Mouse (Mus musculus): Measurements from ENCODE around the gene Npr1. TPM values are rescaled to one million over a fixed set of nuclear protein-coding genes. Genes with fewer than 3 reads are reported as not detected.
A peak's percentile ranks its signal among the peaks of the same experiment; 100 is the strongest.

Gene Npr1
- polyA plus RNA-seq, 1 experiment: 10.6 TPM

DNA sequence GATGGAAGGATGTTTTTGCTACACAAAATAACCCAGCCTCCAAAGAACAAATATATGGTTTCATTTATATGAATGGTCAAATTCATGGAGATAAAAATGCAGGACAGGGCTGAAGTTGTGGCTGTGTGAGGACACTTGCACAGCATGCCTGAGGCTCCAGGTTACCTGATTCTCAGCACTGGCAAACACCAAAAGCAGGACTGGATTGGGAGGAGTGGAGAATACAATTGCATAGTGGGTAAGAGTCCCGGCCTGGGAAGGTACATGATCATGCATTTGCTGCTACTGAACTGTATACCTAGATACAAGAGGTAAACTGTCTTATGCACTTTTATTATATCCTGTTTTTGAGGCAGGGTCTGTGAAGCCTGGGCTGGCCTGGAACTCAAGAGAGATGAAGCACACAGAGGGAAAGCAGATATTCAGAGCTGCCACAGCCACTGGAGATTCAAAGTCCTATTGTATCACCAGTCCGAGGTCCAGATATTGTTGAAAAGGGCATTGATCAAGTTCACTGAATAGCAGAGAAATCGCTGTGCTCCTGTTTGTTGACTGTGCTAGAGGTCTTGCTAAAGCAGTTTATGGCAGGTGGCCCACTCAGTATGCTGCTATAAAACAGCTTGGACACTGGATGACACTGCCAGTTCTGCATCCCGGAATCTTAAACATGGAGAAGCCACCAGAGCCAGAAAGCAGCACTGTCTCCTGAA is 28.3 kb upstream of the Npr1 start:
- TF ChIP-seq CTCF (IDR thresholded peaks at IDR 0.05; ENCODE audit: control insufficient read depth, insufficient read depth, low read length) (no peak), POLR2A (IDR thresholded peaks at IDR 0.05; ENCODE audit: borderline replicate concordance, control insufficient read depth, low read depth, low read length) (no peak)
- H3K4me3 ChIP-seq (replicated peaks; ENCODE audit: control insufficient read depth, low read depth, low read length): no peak overlapping the region
- WGBS: 82% methylated on average over 4 of the region's 4 CpGs
- no peak overlapping the region for H3K27ac ChIP-seq (ENCODE audit: control insufficient read depth, insufficient read depth, low read depth, low read length, poor library complexity)
- H3K4me1 ChIP-seq (ENCODE audit: control insufficient read depth, insufficient read depth, low read length): no peaks in the 10 kb centered on the region

DNA sequence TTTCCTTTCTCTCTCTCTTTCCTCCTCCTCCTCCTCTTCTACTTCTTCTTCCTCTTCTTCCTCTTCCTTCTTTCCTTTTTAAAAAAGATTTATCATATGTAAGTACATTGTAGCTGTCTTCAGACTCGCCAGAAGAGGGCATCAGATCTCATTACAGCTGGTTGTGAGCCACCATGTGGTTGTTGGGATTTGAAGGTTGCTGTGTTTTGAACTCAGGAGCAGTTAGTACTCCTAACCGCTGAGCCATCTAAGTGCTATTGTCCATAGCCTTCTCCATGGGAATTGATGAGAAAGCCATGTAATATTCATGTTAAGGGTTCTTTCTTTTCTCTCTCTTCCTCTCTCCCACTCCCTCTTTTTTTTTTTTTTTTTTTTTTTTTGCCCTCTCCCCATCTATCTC is 25.7 kb upstream of the Npr1 start:
- Histone ChIP-seq H3K4me1 (ENCODE audit: control insufficient read depth, insufficient read depth, low read length) (no peaks in the 10 kb centered on the region), H3K4me3 (replicated peaks; ENCODE audit: control insufficient read depth, low read depth, low read length) (no peak overlapping the region), H3K27ac (ENCODE audit: control insufficient read depth, insufficient read depth, low read depth, low read length, poor library complexity) (no peak overlapping the region)
- WGBS: 33% methylated on average over 2 of the region's 2 CpGs
- TF ChIP-seq POLR2A (IDR thresholded peaks at IDR 0.05; ENCODE audit: borderline replicate concordance, control insufficient read depth, low read depth, low read length) (no peak), CTCF (IDR thresholded peaks at IDR 0.05; ENCODE audit: control insufficient read depth, insufficient read depth, low read length) (no peak)

DNA sequence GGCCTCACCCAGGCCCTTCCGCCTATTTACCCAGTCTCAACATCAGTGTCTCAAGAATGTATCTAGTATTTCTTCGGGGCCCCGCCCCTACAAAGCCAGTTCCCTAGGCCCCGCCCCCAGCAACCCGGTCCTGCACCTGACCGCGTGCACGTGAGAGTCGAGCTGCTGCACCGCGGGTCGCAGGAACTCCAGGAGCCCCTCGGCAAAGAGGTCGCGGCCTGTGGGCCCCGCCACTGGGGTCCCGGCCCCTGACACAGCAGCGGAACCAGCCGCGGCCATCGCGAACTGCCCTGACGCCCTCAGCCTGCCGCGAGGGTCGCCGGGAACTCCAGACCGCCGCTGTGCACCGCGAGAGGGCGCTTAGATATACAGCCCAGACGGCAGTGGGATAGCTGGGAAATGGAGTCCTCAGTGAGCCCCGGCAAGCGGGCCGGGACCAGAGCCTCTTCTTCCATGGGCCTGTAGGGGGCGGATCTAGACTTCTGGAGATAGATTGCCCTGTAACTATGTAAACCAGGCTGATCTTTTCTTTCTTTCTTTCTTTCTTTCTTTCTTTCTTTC is 25.1 kb upstream of the Npr1 start, which contains the start of gene Snapin:
TSS of gene Snapin (minus strand) at position 338 of the 561 bp plus-strand sequence.
- peak within 1 kb of the TSS; percentile 91 for H3K4me3 ChIP-seq (replicated peaks; ENCODE audit: control insufficient read depth, low read depth, low read length)
- peak within 1 kb of the TSS; percentile 92 for H3K27ac ChIP-seq (ENCODE audit: control insufficient read depth, insufficient read depth, low read depth, low read length, poor library complexity)
- TF ChIP-seq POLR2A (IDR thresholded peaks at IDR 0.05; ENCODE audit: borderline replicate concordance, control insufficient read depth, low read depth, low read length): peak; percentile 63; the same call in 1 of the 2 replicates
- peak; percentile 85 for TF ChIP-seq CTCF (IDR thresholded peaks at IDR 0.05; ENCODE audit: control insufficient read depth, insufficient read depth, low read length)
- under 1% methylated on average over 37 of the region's 37 CpGs for WGBS
- H3K4me1 ChIP-seq (ENCODE audit: control insufficient read depth, insufficient read depth, low read length): no peaks in the 10 kb centered on the region

DNA sequence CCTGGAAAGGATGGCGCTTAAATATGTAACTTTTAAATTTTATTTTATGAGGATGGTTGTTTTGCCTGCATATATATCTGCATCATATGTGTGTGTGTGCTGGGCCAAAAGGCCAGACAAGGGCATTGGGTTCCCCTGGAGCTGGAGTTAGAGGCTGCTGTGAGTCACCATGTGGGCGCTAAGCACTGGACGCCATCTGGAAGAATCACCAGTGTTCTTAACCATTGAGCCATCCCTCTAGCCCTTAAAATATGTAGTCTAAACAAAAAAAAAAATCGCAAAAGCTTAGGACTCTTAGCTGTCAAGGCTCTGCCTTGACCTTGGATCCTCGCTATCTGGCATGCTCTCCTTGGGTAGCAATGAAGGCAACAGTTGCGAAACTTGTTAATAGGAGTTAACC is 22.9 kb upstream of the Npr1 start:
- WGBS: 89% methylated on average over 6 of the region's 6 CpGs
- Histone ChIP-seq H3K27ac (ENCODE audit: control insufficient read depth, insufficient read depth, low read depth, low read length, poor library complexity) (no peak overlapping the region), H3K4me3 (replicated peaks; ENCODE audit: control insufficient read depth, low read depth, low read length) (no peak overlapping the region), H3K4me1 (ENCODE audit: control insufficient read depth, insufficient read depth, low read length) (no peaks in the 10 kb centered on the region)
- TF ChIP-seq POLR2A (IDR thresholded peaks at IDR 0.05; ENCODE audit: borderline replicate concordance, control insufficient read depth, low read depth, low read length) (no peak), CTCF (IDR thresholded peaks at IDR 0.05; ENCODE audit: control insufficient read depth, insufficient read depth, low read length) (no peak)

DNA sequence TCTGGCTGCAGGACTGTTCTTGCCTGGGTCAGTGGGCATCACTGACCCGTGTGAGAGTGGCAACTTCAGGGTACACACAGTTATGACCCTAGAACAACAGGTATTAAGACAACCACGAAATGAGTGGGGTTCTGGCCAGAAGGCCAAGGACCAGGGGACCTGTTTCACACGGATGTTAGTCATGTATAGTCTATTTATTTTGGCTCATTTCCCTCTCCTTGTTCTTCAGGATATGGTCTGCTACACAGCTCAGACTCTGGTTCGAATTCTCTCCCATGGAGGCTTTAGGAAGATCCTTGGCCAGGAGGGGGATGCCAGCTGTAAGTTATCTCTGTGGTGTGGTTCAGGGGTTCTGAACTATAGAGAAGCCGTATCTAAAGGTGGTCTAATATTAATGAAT is 21.3 kb upstream of the Npr1 start:
- TF ChIP-seq POLR2A (IDR thresholded peaks at IDR 0.05; ENCODE audit: borderline replicate concordance, control insufficient read depth, low read depth, low read length) (no peak), CTCF (IDR thresholded peaks at IDR 0.05; ENCODE audit: control insufficient read depth, insufficient read depth, low read length) (no peak)
- WGBS: 83% methylated on average over 5 of the region's 5 CpGs
- Histone ChIP-seq H3K27ac (ENCODE audit: control insufficient read depth, insufficient read depth, low read depth, low read length, poor library complexity) (no peak overlapping the region), H3K4me1 (ENCODE audit: control insufficient read depth, insufficient read depth, low read length) (no peaks in the 10 kb centered on the region), H3K4me3 (replicated peaks; ENCODE audit: control insufficient read depth, low read depth, low read length) (no peak overlapping the region)

DNA sequence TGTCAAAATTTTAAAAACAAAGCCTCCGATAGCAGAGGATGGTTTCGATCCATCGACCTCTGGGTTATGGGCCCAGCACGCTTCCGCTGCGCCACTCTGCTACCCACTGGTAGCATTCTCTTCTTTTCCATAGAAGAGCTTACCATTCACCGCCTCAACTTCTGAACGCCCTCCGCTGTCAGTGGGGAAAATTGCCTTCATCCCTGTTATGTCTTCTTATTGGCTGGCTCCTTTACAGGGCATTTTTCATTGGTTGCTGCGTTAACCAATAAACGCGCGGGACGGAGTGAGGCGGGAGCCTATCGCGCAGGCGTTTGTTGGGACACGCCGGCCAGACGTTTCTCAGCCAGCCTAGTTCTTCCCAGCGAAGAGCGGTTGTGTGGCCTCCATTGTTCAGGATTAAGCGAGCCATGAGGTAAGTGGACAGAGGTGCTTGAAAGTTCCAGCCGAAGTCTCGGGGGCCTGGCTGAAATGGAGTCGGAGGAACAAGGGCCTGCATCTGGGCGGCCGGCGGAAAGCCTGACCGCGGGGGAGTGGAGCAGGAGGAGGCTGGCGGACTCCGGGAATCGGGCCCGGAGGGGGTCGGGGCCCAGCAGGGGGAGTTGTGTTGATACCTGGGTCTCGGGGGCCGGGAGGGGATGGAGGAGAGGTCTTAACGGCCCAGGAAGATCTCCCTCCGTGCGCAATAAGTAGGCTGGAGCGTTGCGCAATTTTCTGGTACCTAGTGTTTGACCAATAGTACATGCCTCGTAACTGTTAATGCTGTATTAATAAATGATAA is 10.4 kb upstream of the Npr1 start, which contains the start of gene Ilf2:
TSS of gene Ilf2 (plus strand) at position 296 of the 781 bp plus-strand sequence.
- under 1% methylated on average over 45 of the region's 45 CpGs for WGBS
- TF ChIP-seq CTCF (IDR thresholded peaks at IDR 0.05; ENCODE audit: control insufficient read depth, insufficient read depth, low read length) (0 out of 2 replicates have a peak, but pooled peaks have one; percentile 23), POLR2A (IDR thresholded peaks at IDR 0.05; ENCODE audit: borderline replicate concordance, control insufficient read depth, low read depth, low read length) (peak; percentile 69; the same call in 1 of the 2 replicates)
- Histone ChIP-seq H3K4me3 (replicated peaks; ENCODE audit: control insufficient read depth, low read depth, low read length) (peak within 1 kb of the TSS; percentile 93), H3K4me1 (ENCODE audit: control insufficient read depth, insufficient read depth, low read length) (peaks cover 1% of the 10 kb centered on the region; the same call in 1 of the 2 replicates), H3K27ac (ENCODE audit: control insufficient read depth, insufficient read depth, low read depth, low read length, poor library complexity) (peak within 1 kb of the TSS; percentile 72)

DNA sequence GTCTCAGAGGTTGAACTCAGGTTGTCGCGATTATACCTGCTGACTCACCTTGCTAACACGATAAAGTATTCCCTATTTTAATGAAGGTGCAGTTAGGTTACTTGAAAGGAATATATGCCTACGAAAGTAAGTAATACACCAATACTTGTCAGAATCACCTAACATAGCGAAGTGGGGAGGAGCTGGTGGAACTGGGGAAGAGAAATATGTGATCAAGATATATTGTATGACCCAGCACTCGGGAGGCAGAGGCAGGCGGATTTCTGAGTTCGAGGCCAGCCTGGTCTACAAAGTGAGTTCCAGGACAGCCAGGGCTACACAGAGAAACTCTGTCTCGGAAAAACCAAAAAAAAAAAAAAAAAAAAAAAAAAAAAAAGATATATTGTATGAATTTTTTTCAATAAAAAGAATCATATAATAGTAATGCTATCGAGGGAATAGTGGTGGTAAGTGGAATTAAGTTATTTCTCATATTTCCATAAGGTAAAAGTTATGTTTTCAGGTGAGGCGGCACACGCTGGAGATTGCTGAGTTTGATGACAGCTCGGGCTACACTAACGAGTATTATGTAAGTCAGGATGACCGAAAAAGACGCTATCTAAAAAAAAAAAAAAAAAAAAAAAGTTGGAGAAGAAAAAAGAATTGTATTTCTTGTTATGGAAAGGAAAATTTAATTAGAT is 9.6 kb upstream of the Npr1 start:
- H3K4me1 ChIP-seq (ENCODE audit: control insufficient read depth, insufficient read depth, low read length): peaks cover 1% of the 10 kb centered on the region; the same call in 1 of the 2 replicates
- 25% methylated on average over 16 of the region's 16 CpGs for WGBS
- H3K4me3 ChIP-seq (replicated peaks; ENCODE audit: control insufficient read depth, low read depth, low read length): peak overlapping the region; percentile 73
- H3K27ac ChIP-seq (ENCODE audit: control insufficient read depth, insufficient read depth, low read depth, low read length, poor library complexity): no peak overlapping the region
- no peak for TF ChIP-seq CTCF (IDR thresholded peaks at IDR 0.05; ENCODE audit: control insufficient read depth, insufficient read depth, low read length)
- no peak for TF ChIP-seq POLR2A (IDR thresholded peaks at IDR 0.05; ENCODE audit: borderline replicate concordance, control insufficient read depth, low read depth, low read length)

Measured in bone marrow, adult 2 months (tissue).